Mouse (Mus musculus): ENCODE measurements at regions not wholly inside any gene's neighbourhood (a gene's known extent, or its start where the extent isn't known, plus 50 kb on each side); places are given as distances from the start of the nearest gene placed in this dataset.

- no peak for DNase-seq (ENCODE audit: low spot score)
- Histone ChIP-seq H3K36me3 (ENCODE audit: insufficient read depth, low read length) (no peaks in the 10 kb centered on the region), H3K4me1 (replicated peaks; ENCODE audit: insufficient read depth, low read length) (no peaks in the 10 kb centered on the region), H3K4me3 (replicated peaks; ENCODE audit: low read depth, low read length) (no peak overlapping the region), H3K9me3 (replicated peaks; ENCODE audit: low read length) (no peaks in the 10 kb centered on the region), H3K9ac (ENCODE audit: low read depth, low read length) (no peak overlapping the region), H3K4me2 (ENCODE audit: low read length) (no peak overlapping the region), H3K27me3 (ENCODE audit: insufficient read depth, low read length) (no peaks in the 10 kb centered on the region), H3K27ac (no peak overlapping the region)
- TF ChIP-seq CTCF (IDR thresholded peaks at IDR 0.05; ENCODE audit: low read depth): no peak
- no peak for ATAC-seq (replicated peaks; ENCODE audit: low FRiP score, low read depth)
- 86% methylated on average over 13 of the region's 13 CpGs for WGBS
Observed at GRCm38 (mm10) chr2:174880659-174881058, 120.2 kb downstream of the Edn3 start.

- no peak for ATAC-seq (replicated peaks; ENCODE audit: low FRiP score, low read depth)
- Histone ChIP-seq H3K36me3 (ENCODE audit: insufficient read depth, low read length) (no peaks in the 10 kb centered on the region), H3K9me3 (replicated peaks; ENCODE audit: low read length) (no peaks in the 10 kb centered on the region), H3K27me3 (ENCODE audit: insufficient read depth, low read length) (no peaks in the 10 kb centered on the region), H3K4me2 (ENCODE audit: low read length) (no peak overlapping the region), H3K4me3 (replicated peaks; ENCODE audit: low read depth, low read length) (no peak overlapping the region), H3K4me1 (replicated peaks; ENCODE audit: insufficient read depth, low read length) (no peaks in the 10 kb centered on the region), H3K9ac (ENCODE audit: low read depth, low read length) (no peak overlapping the region), H3K27ac (no peak overlapping the region)
- whole genome bisulfite sequencing: 48% methylated on average over 19 of the region's 19 CpGs
- TF ChIP-seq CTCF (IDR thresholded peaks at IDR 0.05; ENCODE audit: low read depth): no peak
- DNase-seq (ENCODE audit: low spot score): peak; percentile 57
Observed at GRCm38 (mm10) chr2:174884232-174885225, 124.1 kb downstream of the Edn3 start.

GRCm38 (mm10) chr2:174892658-174893057 is 117.4 kb upstream of the Gm14444 start:
- peak; percentile 59; the same call in 1 of the 2 replicates for ATAC-seq (replicated peaks; ENCODE audit: low FRiP score, low read depth)

GRCm38 (mm10) chr2:174897424-174897823 is 112.6 kb upstream of the Gm14444 start:
- ATAC-seq (replicated peaks; ENCODE audit: low FRiP score, low read depth): no peak
- TF ChIP-seq CTCF (IDR thresholded peaks at IDR 0.05; ENCODE audit: low read depth): no peak
- Histone ChIP-seq H3K27ac (0 out of 2 replicates have a peak overlapping the region, but pooled peaks have one; percentile 32), H3K9ac (ENCODE audit: low read depth, low read length) (no peak overlapping the region), H3K4me3 (replicated peaks; ENCODE audit: low read depth, low read length) (no peak overlapping the region), H3K4me1 (replicated peaks; ENCODE audit: insufficient read depth, low read length) (no peaks in the 10 kb centered on the region), H3K27me3 (ENCODE audit: insufficient read depth, low read length) (no peaks in the 10 kb centered on the region), H3K4me2 (ENCODE audit: low read length) (no peak overlapping the region), H3K9me3 (replicated peaks; ENCODE audit: low read length) (no peaks in the 10 kb centered on the region), H3K36me3 (ENCODE audit: insufficient read depth, low read length) (no peaks in the 10 kb centered on the region)
- DNase-seq (ENCODE audit: low spot score): no peak
- 61% methylated on average over 8 of the region's 8 CpGs for WGBS

More at GRCm38 (mm10) chr2:174892658-174893057, 117.4 kb upstream of the Gm14444 start:
- WGBS: 39% methylated on average over 7 of the region's 7 CpGs
- Histone ChIP-seq H3K4me2 (ENCODE audit: low read length) (no peak overlapping the region), H3K4me3 (replicated peaks; ENCODE audit: low read depth, low read length) (no peak overlapping the region), H3K27ac (no peak overlapping the region), H3K9ac (ENCODE audit: low read depth, low read length) (no peak overlapping the region), H3K9me3 (replicated peaks; ENCODE audit: low read length) (no peaks in the 10 kb centered on the region), H3K4me1 (replicated peaks; ENCODE audit: insufficient read depth, low read length) (no peaks in the 10 kb centered on the region), H3K27me3 (ENCODE audit: insufficient read depth, low read length) (no peaks in the 10 kb centered on the region), H3K36me3 (ENCODE audit: insufficient read depth, low read length) (no peaks in the 10 kb centered on the region)
- TF ChIP-seq CTCF (IDR thresholded peaks at IDR 0.05; ENCODE audit: low read depth): no peak
- DNase-seq (ENCODE audit: low spot score): peak; percentile 65

GRCm38 (mm10) chr2:174899940-174900670 is 109.9 kb upstream of the Gm14444 start:
- Histone ChIP-seq H3K4me3 (replicated peaks; ENCODE audit: low read depth, low read length) (no peak overlapping the region), H3K4me1 (replicated peaks; ENCODE audit: insufficient read depth, low read length) (no peaks in the 10 kb centered on the region), H3K27ac (peak overlapping the region; percentile 78), H3K27me3 (ENCODE audit: insufficient read depth, low read length) (no peaks in the 10 kb centered on the region), H3K9ac (ENCODE audit: low read depth, low read length) (no peak overlapping the region), H3K36me3 (ENCODE audit: insufficient read depth, low read length) (no peaks in the 10 kb centered on the region), H3K4me2 (ENCODE audit: low read length) (no peak overlapping the region), H3K9me3 (replicated peaks; ENCODE audit: low read length) (no peaks in the 10 kb centered on the region)
- DNase-seq (ENCODE audit: low spot score) (peak; percentile 42), ATAC-seq (replicated peaks; ENCODE audit: low FRiP score, low read depth) (peak; percentile 27)
- no peak for TF ChIP-seq CTCF (IDR thresholded peaks at IDR 0.05; ENCODE audit: low read depth)
- 54% methylated on average over 5 of the region's 5 CpGs for WGBS

GRCm38 (mm10) chr2:174900671-174900991 is 109.4 kb upstream of the Gm14444 start:
- peak; percentile 82 for TF ChIP-seq CTCF (IDR thresholded peaks at IDR 0.05; ENCODE audit: low read depth)
- H3K4me1 ChIP-seq (replicated peaks; ENCODE audit: insufficient read depth, low read length): no peaks in the 10 kb centered on the region
- no peaks in the 10 kb centered on the region for H3K9me3 ChIP-seq (replicated peaks; ENCODE audit: low read length)
- no peak overlapping the region for H3K9ac ChIP-seq (ENCODE audit: low read depth, low read length)
- peak overlapping the region; percentile 78; the same call in 1 of the 2 replicates for H3K27ac ChIP-seq
- H3K4me2 ChIP-seq (ENCODE audit: low read length): no peak overlapping the region
- H3K4me3 ChIP-seq (replicated peaks; ENCODE audit: low read depth, low read length): no peak overlapping the region
- ATAC-seq (replicated peaks; ENCODE audit: low FRiP score, low read depth) (peak; percentile 29), DNase-seq (ENCODE audit: low spot score) (peak; percentile 91)
- H3K27me3 ChIP-seq (ENCODE audit: insufficient read depth, low read length): no peaks in the 10 kb centered on the region
- H3K36me3 ChIP-seq (ENCODE audit: insufficient read depth, low read length): no peaks in the 10 kb centered on the region
